Mouse (Mus musculus): ENCODE results near the gene 1700013F07Rik. TPM values are rescaled to one million over a fixed set of nuclear protein-coding genes. Genes with fewer than 3 reads are reported as not detected.

The 1700013F07Rik gene
- total RNA-seq (2023): not detected in 2 replicates

GRCm38 (mm10) chr3:108533951-108534350 lies at the start of gene 1700013F07Rik:
1700013F07Rik (plus strand) TSS chr3:108534150.

DNA sequence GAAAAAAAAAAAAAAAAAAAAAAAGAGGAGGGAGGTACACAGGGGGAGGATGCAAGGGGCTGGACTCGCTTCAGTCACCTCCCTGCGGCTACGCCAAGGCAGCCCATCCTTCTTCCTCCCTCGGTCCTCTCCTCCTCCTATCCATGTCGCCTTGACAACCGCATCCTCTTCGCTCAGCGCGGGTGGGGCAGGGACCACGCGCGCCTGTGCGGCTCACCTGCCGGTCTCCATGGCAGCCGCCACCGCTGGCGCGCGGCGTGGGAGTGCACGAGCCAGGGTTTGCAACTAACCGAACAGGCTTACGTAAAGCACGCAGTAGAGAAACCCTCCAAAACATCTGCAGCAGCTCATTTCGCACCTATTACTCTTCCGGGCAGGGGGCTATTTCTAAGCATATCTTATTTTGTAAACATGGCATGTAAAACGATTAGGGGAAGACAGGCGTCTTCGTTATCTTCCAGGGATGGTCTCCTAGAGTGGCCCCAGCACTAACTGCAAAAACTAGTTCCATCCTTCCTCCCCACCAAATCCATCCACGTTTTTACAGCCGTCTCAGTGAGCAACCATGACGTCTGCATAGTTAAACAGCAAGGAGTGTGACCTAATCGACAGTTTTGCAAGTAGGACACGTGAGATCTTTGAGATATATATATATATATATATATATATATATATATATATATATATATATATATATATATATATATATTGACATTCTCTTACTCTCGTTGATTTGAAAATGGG lies 2.7 kb downstream of the 1700013F07Rik start, which contains the start of gene 5330417C22Rik:
5330417C22Rik (minus strand) TSS at position 20 of the 744 bp plus-strand sequence.

GRCm38 (mm10) chr3:108562133-108562730 lies 28.3 kb downstream of the 1700013F07Rik start, which contains the start of gene Tmem167b:
Tmem167b (minus strand) TSS chr3:108562466.

GRCm38 (mm10) chr3:108571443-108572294 lies 37.7 kb downstream of the 1700013F07Rik start, which contains the start of gene Taf13:
Taf13 (plus strand) TSS chr3:108571698.

GRCm38 (mm10) chr3:108590786-108591529 lies 57.0 kb downstream of the 1700013F07Rik start, which contains the start of gene Wdr47:
Wdr47 (plus strand) TSS chr3:108591279.

Other genes starting within 250 kb of the 1700013F07Rik start
- gene Mybphl, start 169.2 kb upstream of the 1700013F07Rik start, total RNA-seq (2023): 0.32 TPM in 1 of 2 replicates, not detected in the other
- 6.2 TPM in 2 replicates for gene Psrc1, start 150.3 kb upstream of the 1700013F07Rik start, total RNA-seq (2023)
- 0.60 and 0.68 TPM in 2 replicates for gene Celsr2, start 118.6 kb upstream of the 1700013F07Rik start, total RNA-seq (2023)
- gene Sars, start 88.9 kb upstream of the 1700013F07Rik start, total RNA-seq (2023): 41.8 and 57.4 TPM in 2 replicates
- not detected in 2 replicates for gene 5330417C22Rik, start 2.4 kb downstream of the 1700013F07Rik start, total RNA-seq (2023)
- gene Tmem167b, start 28.3 kb downstream of the 1700013F07Rik start, total RNA-seq (2023): 39.6 and 41.8 TPM in 2 replicates
- gene Taf13, start 37.5 kb downstream of the 1700013F07Rik start, total RNA-seq (2023): 24.9 and 26.3 TPM in 2 replicates
- 3.5 and 4.5 TPM in 2 replicates for gene Wdr47, start 57.1 kb downstream of the 1700013F07Rik start, total RNA-seq (2023)
- gene Clcc1, start 119.8 kb downstream of the 1700013F07Rik start, total RNA-seq (2023): 16.0 and 26.1 TPM in 2 replicates
- gene Gpsm2, start 188.2 kb downstream of the 1700013F07Rik start, total RNA-seq (2023): 10.1 and 12.5 TPM in 2 replicates
- not detected in 2 replicates for gene Aknad1, start 205.5 kb downstream of the 1700013F07Rik start, total RNA-seq (2023)

Measured in neutrophil, adult 65 days (primary cell).